Mouse (Mus musculus): ENCODE measurements around the gene Psma3.
A peak's percentile ranks its signal among the peaks of the same experiment; 100 is the strongest.
"Not testable (repeated sequence)": the region's sequence is repeated elsewhere in the genome, so short reads cannot be mapped to it uniquely, and the experiment has no call there.

Gene Psma3

DNA sequence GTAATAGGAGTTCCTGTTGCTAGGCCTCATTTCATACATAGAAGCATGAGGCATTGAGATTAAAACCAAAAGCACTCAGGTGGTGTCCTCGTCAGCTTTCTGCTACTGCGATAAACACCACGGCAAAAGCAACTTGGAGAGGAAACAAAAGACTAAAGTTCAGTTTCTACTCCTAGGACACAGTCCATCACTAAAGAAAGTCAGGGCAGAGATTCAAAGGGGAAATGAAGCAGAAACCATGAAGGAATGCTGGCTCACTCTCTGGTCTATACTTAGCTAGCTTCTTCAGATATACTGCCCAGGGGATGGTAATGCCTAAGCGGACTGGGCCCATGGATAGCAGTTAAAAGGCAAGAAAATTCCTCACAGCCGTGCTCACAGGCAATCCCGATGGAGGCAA is 27.0 kb downstream of the Psma3 start:
- no peak for DNase-seq (ENCODE audit: low spot score)

GRCm38 (mm10) chr12:71003760-71004426 is 29.5 kb downstream of the Psma3 start:
- DNase-seq (ENCODE audit: low spot score): no peak

- DNase-seq (ENCODE audit: low spot score): no peak
These were observed 31.7 kb downstream of the Psma3 start for GRCm38 (mm10) chr12:71006141-71006540.

- DNase-seq (ENCODE audit: low spot score): no peak
These were observed 32.5 kb downstream of the Psma3 start for GRCm38 (mm10) chr12:71006901-71007300.

- no peak for DNase-seq (ENCODE audit: low spot score)
These were observed 35.3 kb downstream of the Psma3 start for GRCm38 (mm10) chr12:71009769-71010168.

GRCm38 (mm10) chr12:71014845-71015362 is 40.5 kb downstream of the Psma3 start:
- no peak for DNase-seq (ENCODE audit: low spot score)

- DNase-seq (ENCODE audit: low spot score): peak; percentile 94
These were observed 41.2 kb downstream of the Psma3 start, which contains the start of gene Arid4a for GRCm38 (mm10) chr12:71015363-71016210. Gene Arid4a, plus strand, starts transcription at chr12:71015990.

GRCm38 (mm10) chr12:71016211-71016502 is 41.7 kb downstream of the Psma3 start:
- no peak for DNase-seq (ENCODE audit: low spot score)

GRCm38 (mm10) chr12:71016503-71017241 is 42.3 kb downstream of the Psma3 start:
- peak; percentile 67 for DNase-seq (ENCODE audit: low spot score)

DNA sequence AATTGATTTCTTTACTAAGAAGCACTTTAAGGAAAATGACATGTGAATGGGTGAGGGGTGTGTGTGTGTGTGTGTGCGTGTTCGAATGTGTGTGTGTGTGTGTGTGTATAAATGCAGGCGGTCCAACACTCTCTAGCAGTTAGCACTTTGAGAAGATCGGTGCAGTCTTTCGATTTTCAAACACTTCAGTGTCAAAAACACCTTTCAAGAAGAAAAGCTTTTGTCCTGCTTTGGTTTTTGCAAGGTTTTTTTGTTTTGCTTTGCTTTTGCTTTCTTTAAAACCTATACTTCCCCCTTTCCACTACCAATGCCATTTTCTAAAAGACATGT is 42.8 kb downstream of the Psma3 start:
- DNase-seq (ENCODE audit: low spot score): no peak

- no peak for DNase-seq (ENCODE audit: low spot score)
These were observed 43.4 kb downstream of the Psma3 start for GRCm38 (mm10) chr12:71017827-71018226.

- DNase-seq (ENCODE audit: low spot score): no peak
These were observed 44.8 kb downstream of the Psma3 start for GRCm38 (mm10) chr12:71019211-71019610.

- no peak for DNase-seq (ENCODE audit: low spot score)
These were observed 50.0 kb downstream of the Psma3 start for GRCm38 (mm10) chr12:71024411-71024810.

DNA sequence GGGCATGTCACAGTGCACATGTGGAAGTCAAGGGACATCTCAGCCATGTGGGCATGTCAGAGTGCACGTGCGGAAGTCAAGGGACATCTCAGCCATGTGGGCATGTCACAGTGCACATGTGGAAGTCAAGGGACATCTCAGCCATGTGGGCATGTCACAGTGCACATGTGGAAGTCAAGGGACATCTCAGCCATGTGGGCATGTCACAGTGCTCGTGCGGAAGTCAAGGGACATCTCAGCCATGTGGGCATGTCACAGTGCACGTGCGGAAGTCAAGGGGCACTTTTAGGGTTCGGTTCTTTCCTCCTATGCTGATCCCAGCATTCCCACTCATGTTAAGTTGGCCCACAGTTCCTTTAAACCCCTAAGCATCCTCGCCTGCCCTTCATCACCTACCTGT is 53.8 kb downstream of the Psma3 start:
- DNase-seq (ENCODE audit: low spot score): not testable (repeated sequence)

DNA sequence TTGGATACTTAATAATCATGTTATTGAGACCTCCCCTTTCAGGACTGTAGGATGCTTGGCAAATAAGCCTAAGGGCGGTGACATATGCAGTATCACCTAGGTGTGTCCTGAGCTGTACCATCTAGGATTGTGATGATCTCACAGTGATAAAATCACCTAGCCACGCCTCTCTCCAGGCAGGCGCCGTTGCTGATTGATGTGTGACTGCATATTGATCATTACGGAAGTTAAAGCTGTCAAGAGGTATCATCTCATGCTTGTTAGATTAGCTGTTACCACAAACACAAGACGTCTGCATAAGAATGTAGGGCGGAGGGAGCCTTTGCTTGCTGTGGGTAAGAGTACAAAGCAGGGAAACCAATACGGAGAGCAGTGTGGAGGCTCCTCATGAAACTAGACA is 55.8 kb downstream of the Psma3 start:
- no peak for DNase-seq (ENCODE audit: low spot score)

- DNase-seq (ENCODE audit: low spot score): no peak
These were observed 56.3 kb downstream of the Psma3 start for GRCm38 (mm10) chr12:71030722-71031121.

DNA sequence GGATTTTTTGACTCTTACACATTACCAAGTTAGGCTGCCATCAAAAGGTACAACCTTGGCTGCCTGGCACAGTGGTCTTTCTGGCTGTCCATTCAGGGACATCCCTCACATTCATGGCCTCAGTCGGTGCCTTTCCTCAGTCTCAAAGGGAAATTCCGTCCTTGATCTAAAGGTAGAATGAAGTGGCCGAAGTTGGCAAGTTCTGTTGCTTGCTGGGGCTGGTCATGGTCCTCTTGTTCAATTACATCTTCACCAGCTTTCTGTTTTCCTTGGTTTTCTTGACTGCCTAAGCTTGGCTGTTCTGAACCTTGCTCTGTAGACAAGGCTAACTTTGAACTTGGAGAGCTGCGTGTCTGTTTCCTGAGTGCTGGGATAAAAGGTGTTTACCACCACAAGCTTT is 61.4 kb downstream of the Psma3 start:
- no peak for DNase-seq (ENCODE audit: low spot score)

DNA sequence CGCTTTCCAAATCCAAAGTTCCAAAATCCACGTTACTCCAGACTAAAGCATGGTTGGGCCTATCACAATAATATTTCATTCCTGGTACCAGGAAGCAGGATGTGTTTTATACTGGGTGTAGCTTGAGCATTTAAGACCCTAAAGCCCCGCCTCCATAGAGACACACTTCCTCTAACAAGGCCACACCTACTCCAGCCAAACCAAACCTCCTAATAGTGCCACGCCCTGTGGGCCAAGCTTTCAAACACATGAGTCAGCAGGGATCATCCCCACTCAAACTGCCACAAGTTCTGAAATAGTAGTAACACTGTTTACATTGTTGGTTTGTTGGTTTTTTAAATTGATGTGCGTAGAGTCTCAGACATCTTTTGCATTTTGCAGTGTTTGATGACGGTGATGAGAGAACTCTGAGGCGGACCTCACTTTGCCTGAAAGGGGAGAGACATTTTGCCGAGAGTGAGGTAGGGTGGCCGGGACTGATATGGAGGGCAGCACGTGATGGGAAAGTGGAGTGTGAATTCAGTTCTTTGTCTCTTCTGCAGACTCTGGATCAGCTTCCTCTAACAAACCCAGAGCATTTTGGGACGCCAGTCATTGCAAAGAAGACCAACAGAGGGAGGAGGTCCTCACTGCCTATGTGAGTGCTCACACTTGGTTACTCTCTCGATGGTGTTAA is 62.4 kb downstream of the Psma3 start:
- no peak for DNase-seq (ENCODE audit: low spot score)

GRCm38 (mm10) chr12:71040462-71040861 is 66.0 kb downstream of the Psma3 start:
- peak; percentile 12 for DNase-seq (ENCODE audit: low spot score)

DNA sequence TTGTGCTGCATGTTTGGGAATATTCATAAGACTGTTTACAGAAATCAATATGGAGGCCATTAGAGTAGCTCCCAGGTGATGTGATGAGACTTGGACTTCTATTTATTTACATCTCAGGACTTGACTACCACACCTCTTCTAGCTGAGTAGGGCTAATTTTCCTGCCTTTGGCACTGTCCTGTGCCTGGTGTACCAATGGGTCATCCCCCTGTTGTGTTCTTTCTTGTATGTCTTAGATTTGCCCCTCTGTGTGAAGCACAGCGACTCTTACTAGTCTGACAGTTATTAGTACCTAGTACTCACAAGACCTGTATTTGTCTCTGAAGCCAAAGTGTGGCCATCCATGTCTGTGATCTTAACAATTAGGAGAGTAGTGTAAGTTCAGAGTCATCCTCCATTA is 68.0 kb downstream of the Psma3 start:
- DNase-seq (ENCODE audit: low spot score): no peak

DNA sequence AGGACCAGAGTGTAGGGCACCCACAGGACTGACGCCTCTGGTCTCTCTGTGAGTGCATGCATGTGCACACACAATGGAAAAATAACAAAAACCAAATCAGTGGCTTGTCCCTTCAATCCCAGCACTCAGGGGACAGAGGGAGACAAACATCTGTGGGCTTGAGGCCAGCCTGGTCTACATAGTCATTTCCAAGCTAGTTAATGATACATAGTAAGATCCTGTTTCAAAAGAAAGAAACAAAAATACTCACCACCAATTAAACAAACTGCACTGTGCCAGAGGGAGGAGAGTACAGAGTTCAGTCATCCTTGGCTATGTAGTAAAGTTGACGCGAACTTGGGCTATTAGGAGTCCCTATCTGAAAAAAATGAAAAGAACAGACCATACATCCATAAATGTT is 69.2 kb downstream of the Psma3 start:
- DNase-seq (ENCODE audit: low spot score): no peak

- DNase-seq (ENCODE audit: low spot score): no peak
These were observed 70.1 kb downstream of the Psma3 start for GRCm38 (mm10) chr12:71044488-71044887.
